Mouse (Mus musculus) ES-CJ7 (cell line): ENCODE measurements at regions not wholly inside any gene's neighbourhood (a gene's known extent, or its start where the extent isn't known, plus 50 kb on each side); places are given as distances from the start of the nearest gene placed in this dataset.

Experiments
- DNase-seq: peaks from one replicate; pipeline ENCODE4 v3.0.0; 2011; ENCODE audit warnings: low read depth, low spot score

DNA sequence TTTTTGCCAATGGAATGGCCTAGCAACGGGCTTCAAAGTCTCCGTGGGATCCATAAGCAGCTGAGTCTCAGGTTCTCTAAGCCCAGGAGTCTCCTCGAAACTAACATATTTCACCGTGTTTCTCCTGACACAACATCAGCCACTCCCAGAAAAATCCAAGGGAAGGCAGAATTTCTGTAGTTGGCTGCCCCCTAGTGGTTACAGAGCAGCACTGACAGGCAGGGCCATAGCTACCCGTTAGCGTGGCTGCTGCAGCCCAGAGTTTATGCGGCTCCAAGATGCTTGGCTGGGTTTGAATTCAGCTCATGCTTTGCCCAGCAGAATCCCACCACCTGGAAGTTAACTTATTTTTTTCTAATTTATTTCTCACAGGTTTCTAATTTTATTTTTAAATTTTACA, 140.9 kb upstream of the Tmem164 start:
- DNase-seq = peak; percentile 53

DNA sequence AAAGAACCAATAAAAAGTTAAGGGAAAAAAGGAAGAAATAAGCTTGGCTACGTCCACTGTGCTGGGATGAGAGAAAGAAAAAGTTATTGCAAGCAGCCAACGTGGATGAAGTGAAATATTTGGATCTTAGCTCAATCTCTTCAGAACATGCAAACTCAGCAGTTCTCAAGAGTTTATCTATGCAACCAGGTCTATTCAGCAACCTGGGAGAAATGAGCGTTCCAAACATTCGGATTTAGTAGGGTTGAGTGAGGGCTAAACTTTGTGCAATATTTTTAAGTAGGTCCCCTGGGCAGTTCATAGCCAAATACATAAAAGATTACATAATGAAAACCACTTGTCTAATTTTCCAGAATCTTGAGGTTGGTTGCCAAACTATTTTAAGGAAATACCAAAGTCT, 129.0 kb upstream of the Tmem164 start:
- DNase-seq = no peak

DNA sequence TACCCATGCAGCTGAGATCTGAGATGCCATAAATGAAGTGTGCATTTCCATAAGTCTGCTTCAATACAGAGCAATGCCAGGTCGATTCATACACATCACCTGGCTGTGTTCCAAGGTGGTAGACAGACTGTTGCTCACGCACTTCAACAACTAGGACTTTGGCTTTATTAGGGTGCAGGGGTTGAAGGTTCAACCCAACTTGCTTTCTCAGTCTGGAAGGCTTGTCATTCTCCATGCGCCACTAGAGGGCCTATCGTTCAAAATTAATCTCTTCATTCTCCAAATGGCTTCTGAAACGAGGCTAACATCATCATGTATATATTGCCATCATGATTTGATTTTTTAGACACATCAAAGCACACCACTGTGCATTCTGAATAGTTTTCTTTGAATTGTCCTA, 127.0 kb upstream of the Tmem164 start:
- no peak for DNase-seq

DNA sequence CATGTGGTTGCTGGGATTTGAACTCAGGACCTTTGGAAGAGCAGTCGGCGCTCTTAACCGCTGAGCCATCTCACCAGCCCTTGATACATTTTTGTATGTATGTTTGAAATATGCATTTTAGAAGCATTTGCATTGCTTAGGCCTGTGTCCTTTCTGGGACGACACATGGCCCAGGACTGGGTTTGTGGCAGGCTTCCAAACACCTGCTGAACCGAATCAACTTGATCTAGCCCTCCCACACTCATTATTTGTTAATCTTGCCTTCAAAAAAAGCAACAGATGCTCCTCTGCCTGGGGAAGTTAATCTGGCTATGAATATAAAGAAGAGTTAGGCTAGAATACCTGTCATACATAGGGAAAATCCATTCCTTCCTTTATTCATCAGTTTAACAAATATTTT, 123.7 kb upstream of the Tmem164 start:
- DNase-seq = no peak

DNA sequence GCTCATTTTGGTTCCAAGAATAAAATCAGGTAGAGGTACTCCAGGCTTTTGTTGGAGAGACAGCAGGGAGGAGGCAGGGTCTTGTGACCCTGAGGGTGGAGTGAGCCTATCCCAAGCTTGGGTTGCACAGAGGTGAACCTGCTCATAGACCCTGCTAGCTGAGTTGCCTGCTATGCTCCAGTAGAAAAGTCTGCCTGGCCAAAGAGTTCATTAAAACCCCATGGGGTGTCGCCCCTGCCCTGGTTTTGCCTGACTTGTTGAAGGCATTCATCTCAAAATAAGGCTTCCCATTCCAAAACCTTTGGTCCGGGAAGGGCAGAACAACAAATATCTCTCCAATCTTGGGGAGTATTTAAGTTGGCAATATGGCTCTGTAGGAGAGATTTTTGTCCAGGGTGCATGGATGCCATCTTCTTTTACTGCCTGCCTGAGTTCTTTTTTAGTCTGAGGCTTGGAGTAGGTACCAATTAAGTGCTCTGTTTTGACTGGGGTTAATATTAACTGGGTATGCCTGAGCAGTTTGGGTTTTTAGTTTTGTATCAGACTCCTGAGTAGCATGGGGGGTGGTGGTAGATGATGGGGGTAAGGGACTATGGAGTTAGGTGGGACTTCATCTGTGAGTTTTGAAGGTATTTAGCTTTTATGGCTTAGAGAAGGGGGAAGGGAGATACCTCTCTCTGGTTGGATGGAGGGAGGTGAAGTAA, 120.8 kb upstream of the Tmem164 start:
- DNase-seq = peak; percentile 3

DNA sequence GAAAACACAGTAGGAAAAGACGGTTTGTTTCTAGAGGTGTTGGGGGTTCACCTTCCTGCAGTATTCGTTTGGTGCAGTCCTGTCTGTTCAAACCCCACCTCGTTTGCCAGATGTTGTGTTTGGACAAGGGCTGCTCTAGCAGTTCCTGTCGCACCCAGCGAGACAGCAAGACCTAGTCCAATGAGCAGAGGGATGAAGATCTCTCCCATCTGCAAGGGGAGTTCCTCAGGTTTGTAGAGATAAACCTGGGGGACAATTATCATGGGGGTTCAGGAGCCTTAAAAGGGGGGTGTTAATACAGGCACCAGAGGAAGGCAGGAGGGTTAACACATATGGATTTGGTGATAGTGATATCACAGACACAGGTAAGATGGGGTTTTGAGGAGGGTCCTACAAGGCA, 119.4 kb upstream of the Tmem164 start:
- no peak for DNase-seq

DNA sequence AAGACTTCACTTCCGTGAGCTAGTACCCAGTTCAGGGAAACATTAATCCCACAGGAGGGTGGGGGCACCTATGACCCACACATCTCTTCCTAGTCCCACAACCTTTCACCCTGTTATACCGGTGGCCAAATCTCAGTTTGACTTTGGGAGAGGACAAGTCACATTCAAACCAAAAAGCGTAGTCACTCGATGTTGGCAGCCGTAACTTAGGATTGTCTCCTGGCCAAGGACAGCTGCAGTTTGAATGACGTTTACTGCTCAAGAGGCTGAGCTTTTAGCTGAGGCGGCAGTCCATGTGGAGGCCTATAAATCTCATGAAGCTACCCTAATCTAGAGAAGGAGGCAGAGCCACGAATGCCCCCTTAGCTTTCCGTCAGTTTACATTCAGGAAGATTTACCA, 117.0 kb upstream of the Tmem164 start:
- DNase-seq = no peak

DNA sequence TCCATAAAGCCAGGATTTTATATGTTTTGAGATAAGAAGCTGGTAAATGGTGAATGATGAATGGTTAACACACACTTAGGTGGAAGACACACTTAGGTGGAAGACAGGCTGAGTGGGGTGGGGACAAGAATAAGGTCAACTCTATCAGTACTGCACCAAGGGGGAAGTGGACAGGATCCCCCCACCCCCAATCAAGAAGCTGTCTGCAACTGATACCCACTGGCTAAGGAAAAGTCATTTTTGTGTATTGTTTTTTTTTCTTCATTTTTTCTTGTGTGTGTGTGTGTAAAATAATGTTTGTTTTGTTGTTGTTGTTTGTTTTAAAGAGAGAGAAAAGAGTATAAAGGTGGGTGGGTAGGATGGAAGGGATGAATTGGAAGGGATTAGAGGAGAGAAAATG, 109.4 kb upstream of the Tmem164 start:
- no peak for DNase-seq

DNA sequence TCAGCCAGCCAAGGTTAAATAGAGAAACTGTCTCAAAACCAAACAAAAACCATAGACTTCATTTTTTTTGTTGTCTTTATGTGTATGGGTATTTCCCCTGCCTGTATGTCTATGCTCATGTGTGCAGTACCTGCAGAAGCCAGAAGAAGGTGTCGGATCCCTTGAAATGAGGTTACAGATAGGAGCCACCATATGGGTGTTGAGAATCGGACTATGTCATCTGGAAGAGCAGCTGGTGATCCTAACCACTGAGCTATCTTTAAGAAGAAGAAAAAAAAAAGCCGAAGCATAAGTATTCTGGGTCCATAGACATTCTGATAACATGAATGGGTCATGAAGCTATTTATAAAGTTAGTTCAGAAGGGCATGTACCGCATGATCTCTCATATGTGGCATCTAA, 107.2 kb upstream of the Tmem164 start:
- no peak for DNase-seq

DNA sequence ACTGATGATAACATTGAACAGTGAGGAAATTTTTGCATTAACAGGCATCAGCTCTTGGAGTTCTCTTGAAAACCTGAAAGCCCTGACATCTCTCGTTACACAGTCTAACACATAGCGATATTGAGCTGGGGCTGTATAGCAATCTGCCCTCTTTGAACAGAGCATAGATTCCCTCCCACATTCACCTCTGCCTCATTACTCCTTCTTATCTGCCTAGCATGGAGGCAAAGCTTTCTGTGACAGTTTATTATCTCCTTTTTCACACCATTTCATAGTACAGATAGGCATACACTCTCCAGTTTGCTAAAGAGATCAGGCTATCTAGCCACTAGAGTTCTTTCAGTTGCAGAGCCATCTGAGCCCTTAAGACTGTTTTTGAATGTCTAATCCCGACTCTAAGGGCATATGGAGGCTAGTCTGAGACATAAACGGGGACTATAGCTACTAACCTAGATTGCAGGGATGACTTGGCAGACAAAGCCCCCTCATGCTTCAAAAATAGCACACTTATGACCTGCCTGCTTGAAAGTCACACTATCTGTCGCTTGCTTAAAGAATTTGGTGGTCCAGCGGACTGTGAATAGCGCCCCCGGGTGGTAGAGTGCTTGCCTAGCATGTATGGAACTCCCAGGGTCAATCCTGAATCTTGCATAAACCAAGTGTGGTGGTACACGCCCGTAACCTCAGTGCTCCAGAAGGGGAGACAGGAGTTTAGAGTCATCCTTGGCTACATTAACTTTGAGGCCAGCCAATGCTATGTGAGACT, 106.1 kb upstream of the Tmem164 start:
- DNase-seq = peak; percentile 27

DNA sequence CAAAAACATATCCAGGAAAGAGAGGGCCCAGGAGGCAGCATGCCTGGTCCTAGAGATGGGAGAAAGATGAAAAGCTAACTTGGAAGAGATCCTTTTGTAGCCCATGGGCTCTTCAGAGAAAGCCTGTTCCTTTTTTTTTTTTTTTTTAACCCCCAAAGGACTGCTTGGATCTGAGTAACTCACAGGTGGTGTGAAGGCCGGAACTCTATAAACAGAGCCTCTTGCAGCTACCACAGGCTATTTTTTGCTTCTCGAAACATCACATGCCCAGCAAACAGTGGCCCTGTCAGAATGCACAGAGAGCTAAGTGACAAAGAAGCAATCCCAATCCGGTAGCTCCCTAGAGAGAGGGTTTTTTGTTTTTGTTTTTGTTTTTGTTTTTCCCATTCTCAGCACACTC, 105.1 kb upstream of the Tmem164 start:
- DNase-seq = no peak

DNA sequence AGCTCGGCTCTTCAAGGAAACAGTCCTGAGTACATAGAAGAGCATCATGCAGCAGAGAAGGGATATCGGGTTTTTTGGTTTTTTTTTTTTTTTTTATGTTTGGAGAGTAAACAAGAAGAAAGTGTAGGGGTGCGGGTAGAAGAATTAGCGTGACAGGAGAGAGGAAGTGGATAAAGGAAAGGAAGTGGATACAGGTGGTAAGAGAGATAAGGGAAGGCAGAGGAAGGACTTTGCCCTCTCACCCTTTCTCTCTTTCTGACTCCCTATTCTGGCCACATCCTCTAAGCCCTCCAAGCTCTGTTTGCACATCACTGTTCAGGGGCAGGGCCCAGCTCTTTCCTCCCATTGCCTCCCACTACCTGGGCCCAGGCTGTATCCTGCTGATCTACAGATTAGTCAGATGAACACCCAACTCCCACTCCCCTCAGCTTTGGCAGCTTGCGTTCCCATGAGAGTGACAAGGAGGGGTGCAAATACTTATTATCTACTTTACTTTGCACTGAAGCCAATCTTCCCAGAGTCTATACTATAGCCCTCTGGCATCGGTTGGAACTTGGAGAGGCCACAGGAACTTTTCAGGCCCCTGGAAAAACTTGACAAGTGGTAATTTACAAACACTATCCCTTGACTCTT, 103.6 kb upstream of the Tmem164 start:
- DNase-seq = no peak

DNA sequence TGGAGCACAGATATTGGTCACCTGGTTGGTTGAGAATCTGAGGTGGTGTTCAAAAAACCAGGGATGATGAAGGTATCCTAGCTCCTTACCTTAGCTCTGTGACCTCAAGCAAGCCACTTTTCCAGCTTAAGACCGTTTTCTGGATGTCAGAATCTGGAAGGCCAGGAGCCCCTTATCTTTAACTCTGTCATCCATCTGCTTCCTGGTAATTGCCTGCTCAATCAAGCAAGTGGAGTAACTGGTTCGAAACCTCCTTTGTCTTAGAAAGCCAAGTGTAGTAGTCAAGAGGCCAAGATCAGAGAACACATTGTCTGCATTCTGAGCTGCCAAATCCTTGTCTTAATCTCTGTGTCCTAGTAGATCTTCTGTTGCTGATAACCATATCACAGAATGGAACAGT, 95.9 kb upstream of the Tmem164 start:
- DNase-seq = no peak

DNA sequence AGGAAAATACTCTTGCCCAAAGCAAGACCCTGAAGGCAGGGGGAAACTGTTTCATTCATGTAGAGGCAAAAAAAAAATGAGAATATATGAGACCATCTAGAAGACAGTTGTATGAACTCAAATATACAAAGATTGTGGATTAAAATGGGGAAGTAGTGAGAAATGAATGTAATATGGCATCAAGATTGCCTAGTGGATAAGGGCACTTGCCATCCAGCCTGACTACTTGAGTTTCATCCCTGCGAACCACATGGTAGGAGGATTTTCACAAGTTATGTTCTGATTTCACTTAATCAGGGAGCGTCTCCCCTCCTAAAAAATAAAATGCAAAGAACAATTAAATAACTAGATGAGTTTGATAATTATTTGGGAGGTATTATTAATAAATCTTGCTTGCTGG, 81.8 kb upstream of the Tmem164 start:
- DNase-seq = no peak

DNA sequence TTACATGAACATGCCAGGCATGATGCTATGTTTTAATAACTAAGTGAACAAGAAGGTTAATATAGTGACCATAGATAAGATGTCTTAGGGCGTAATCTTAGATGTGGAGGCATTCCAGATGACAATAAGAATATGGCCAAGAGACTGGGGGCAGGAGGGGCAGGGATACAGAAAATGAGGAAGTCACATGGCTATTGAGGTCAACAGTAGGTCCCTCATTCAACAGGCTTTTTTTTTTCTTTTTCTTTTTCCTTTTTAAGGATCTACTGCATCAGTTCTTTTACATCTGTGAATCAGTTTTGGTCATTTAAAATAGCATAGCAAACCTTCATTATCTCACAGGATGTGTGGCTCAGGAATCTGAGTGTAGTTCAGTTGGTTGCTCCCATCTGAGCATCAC, 80.4 kb upstream of the Tmem164 start:
- no peak for DNase-seq

DNA sequence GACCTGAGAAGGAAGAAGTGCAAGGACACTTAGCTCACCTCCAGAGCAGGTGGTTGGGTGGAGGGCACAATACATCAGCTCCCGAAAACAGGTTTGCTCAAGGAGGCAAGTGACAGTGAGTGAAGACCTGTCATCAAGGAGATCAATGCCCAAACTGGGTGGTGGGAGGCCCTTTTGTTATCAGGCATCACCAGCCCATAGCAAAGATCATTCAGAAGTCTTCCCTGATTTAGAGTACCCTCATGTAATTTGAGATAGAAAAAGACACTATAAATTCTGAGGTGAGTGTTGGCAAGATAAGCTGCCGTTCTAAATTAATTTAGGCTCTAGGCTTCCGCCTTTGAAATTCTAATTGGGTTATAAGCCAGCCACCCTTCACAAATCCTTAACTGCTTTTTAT, 76.1 kb upstream of the Tmem164 start:
- DNase-seq = no peak

DNA sequence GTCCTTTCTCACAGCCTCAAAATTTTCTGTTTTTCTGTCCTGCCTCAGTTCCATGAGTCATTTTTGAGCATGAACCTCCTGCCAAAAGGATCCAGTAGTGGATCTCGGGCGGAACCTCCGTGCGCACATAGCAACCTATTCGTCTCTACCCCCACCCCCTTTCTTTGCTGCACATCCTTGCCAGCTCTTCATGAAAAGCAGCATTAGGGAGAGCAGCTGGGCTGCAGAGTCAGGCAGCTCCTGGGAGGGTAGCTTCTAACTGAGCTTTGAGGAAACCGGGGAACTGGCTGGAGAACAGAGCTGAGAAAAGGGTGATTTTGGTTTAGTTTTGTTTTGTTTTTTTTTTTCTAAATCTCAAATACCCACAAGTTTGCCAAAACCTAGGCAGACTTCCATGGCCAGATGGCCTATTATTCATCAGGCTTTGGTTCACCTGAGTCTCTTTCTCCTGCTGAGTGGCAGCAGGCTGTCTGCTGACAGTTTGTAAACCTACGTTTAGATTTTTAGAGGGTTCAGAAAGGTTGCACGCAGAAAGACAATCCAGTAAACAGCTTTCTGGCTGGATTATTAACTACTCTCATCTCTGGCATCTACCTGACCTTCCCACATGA, 74.5 kb upstream of the Tmem164 start:
- no peak for DNase-seq

DNA sequence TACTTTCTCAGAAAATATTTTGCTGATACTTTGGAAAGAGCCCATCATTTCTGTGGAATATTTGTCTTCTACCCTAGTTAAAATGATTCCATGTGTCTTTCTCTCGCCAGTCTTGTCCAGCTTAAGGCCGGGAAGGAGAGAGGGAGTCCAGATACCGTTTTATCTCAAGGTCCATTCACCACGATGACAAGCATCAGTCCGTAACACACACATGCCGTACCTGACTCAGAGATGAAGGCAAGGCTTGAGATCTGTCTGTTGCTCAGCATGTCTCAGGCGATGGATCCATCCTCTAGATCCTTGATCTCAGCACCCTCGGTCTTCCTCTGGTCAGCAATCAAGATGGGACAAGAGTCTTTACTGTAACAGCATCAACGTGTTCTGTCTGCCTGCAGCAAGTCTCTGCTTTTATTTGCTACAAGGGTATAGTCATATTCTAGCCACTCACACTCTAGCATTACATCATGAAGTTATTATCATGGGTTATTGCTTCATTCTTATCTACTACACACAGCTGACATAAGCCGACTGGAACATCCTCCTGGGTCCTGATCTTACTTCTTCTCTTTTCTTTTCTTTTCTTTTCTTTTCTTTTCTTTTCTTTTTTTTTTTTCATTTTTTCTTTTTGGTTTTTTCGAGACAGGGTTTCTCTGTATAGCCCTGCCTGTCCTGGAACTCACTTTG, 64.9 kb upstream of the Tmem164 start:
- DNase-seq = no peak

DNA sequence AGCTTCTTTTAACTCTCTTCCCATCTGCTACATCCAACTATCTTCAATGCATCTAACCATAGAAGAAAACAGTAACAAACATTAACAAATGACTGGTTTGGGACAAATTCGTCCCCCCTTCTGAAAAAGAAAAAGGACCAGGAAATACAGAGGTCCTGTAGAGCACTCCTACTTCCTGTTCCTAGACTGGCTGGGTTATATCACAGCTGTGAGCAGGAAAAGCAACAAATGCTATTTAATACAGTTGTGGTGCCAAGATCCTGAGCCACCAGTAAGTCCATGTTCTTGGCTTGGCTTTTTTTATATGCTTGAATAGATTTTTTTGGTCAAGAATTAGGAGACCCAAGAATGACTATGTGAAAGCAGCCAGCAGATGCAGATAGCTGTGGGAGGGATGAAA, 62.8 kb upstream of the Tmem164 start:
- no peak for DNase-seq

DNA sequence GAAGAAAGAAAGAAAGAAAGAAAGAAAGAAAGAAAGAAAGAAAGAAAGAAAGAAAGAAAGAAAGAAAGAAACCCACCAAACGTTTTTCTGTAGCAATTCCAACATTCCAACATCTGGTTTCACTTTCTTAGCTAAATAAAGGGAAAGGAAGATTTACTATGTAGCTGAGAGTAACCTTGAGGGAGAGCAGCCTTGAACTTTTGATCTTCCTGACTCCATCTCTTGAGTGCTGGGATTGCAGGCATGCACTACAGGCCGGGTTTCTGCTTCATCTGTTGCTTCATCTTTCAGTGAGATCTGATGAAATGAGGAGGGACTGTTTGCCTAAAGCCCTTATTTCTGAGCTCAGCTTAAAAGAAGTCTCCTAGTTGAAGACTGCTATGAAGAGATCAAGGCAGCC, 57.8 kb upstream of the Tmem164 start:
- DNase-seq = no peak

DNA sequence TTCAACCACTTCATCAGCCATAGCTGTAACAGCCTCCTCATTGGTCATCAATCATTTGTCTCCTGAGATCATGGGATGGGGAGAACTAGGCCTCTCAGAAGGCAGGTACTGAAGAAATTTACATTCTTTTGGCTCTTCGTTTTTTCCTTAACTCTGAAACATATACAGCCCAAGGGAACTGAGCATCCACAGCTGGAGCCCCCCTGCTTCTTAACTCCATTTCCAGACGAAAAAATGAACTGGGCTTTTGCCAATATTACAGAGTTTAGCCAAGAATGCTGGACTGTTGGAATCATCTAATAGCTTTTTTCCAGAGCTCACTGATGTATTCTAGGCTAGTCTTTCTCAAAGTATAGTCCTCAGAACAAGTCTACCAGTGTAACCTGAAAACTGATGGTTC, 57.3 kb upstream of the Tmem164 start:
- no peak for DNase-seq
